Mouse (Mus musculus) cerebellum, postnatal 36 days (tissue): ENCODE results near the gene Fam181a.

Source experiments
- DNase-seq, 2 experiments: peaks; one replicate each; pipeline ENCODE4 v3.0.0; 2021 to 2022; ENCODE audit warnings: mixed read lengths in 2 of 2

Fam181a gene

DNA sequence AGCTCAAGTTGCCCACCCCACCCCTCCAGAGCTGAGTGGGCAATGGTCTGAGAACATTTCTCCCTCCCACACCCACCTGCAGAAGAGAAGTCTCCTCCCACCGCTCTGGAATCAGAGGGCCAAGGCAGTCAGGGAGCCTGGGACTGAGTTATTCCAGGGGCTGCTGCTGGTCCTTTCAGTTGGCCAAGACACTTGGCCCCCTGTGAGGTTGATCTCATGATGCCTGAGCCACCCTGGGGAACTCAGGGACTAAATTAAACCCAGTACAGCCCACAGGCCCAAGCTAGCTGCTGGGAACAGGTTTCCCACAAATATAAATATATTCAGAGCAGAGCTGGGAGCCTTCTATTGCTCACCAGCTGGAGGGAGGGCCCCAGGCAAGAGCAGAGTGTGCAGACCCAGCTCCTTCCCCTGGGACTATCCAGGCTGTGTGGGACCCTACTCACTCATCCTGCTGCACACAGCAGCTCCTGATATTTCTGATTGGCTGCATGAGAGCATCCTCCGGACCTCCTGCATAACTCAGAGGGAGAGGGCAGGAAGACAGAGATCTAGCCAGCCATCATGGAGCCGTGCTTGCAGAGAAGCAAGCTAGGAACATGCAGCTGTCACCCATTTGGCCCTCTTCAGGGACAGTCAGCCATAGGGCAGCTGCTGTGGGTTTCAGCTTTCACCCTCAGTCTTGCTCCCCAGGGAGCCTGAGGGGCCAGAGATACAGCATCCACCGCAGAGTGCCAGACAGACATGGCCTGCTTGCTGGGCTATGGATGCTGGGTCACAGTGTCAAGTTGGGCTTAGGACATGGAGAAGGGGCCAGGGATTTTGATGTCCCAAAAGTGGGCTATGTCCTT is 48.4 kb downstream of the Fam181a start:
- no peak for DNase-seq

GRCm38 (mm10) chr12:103360812-103361211 is 50.0 kb downstream of the Fam181a start:
- no peak for DNase-seq

DNA sequence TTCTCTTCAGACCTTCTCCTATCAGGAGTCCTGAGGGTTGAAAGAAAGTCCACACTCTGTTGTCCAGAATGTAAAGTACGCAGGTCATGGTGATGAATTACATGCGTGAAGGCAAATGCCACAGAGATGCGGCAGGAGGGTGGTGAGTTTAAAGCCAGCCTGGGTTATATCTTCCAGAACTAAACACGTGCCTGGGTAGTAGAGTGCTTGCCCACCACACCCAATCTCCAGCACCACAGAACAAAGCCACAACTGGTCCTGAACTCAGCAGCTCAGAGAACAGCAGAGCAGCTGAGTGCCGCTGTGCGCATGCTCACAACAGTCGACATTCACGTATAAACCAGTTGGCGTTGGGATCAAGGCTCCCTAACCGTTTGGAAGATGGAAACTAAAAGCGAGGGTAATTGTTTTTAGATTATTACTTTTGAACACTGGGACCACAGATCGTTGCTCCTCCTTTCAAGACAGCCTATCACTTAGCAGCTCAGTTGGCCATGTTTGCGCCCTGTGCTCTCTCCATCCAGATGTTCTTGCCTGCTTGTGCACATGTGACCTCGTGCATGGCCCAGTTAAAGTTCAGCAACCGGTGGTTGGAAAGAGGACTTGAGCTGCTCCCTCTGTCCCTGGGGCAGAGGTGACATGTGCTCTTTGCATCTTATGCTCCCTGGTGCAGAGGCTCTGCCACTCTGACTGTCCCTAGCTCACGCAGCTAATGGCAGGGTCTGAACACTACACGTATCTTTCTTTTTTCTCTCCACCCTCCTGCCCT is 50.9 kb downstream of the Fam181a start:
- no peak for DNase-seq

- no peak for DNase-seq
Observed at GRCm38 (mm10) chr12:103362336-103362735, 51.6 kb downstream of the Fam181a start.
